Mouse (Mus musculus) heart, embryonic 15.5 days (tissue): ENCODE results near the gene Kcnh1. TPM values are rescaled to one million over a fixed set of nuclear protein-coding genes. Genes with fewer than 3 reads are reported as not detected.

ENCODE experiments used
- ATAC-seq: fragments of 200-750 bp; cut with Nextera tagmentation; replicated peaks from 2 replicates; pipeline ENCODE4 v1.8.0; 2017; ENCODE audit warnings: low read depth, moderate TSS enrichment; ENCODE audit not compliant: insufficient number of reproducible peaks, insufficient read depth, low FRiP score
- H3K27ac ChIP-seq: fragments of 300-500 bp; sonication (generic); 2 replicates; pipeline ENCODE4 v1.5.1; 2015; ENCODE audit warnings: mild to moderate bottlenecking, inconsistent platforms
- H3K27me3 ChIP-seq: fragments of 300-500 bp; sonication (generic); 2 replicates; pipeline ENCODE4 v1.6.1; 2015; ENCODE audit warnings: inconsistent platforms
- H3K36me3 ChIP-seq: fragments of 300-500 bp; sonication (generic); 2 replicates; pipeline ENCODE4 v1.6.1; 2015; ENCODE audit warnings: mild to moderate bottlenecking, inconsistent platforms
- H3K4me1 ChIP-seq: fragments of 300-500 bp; sonication (generic); replicated peaks from 2 replicates; pipeline ENCODE4 v1.6.1; 2015; ENCODE audit warnings: inconsistent platforms
- H3K4me2 ChIP-seq: fragments of 300-500 bp; sonication (generic); 2 replicates; pipeline ENCODE4 v1.6.1; 2015; ENCODE audit warnings: inconsistent platforms, mild to moderate bottlenecking, moderate library complexity
- H3K4me3 ChIP-seq: fragments of 300-500 bp; sonication (generic); 2 replicates; pipeline ENCODE4 v1.5.1; 2015; ENCODE audit warnings: mild to moderate bottlenecking, inconsistent platforms
- H3K9ac ChIP-seq: fragments of 300-500 bp; sonication (generic); 2 replicates; pipeline ENCODE4 v1.6.1; 2015; ENCODE audit warnings: mild to moderate bottlenecking, inconsistent platforms
- H3K9me3 ChIP-seq: fragments of 300-500 bp; sonication (generic); replicated peaks from 2 replicates; pipeline ENCODE4 v1.6.1; 2016; ENCODE audit warnings: inconsistent platforms
- whole genome bisulfite sequencing: fragments of 180-500 bp; shearing (Covaris S2); methylation state at CpG from one replicate; pipeline ENCODE4 v1.1.7; 2015; ENCODE audit warnings: mixed read lengths; 5-methylcytosine and 5-hydroxymethylcytosine counted together
- polyA plus RNA-seq: library from polyadenylated mRNA; unstranded; fragments of >200 nt; fragmentation: Nextera tagmentation; extraction: Ambion mirVana; gene quantifications from 2 replicates; pipeline ENCODE4 v1.2.1, GENCODE M21; 2015

Gene Kcnh1
- polyA plus RNA-seq, 1 experiment from 2014 or later, result 0.26 TPM

- WGBS, result 77% methylated on average over 6 of the region's 6 CpGs
- Histone ChIP-seq H3K4me3 (no peak overlapping the region), H3K36me3 (no peaks in the 10 kb centered on the region), H3K27me3 (no peaks in the 10 kb centered on the region), H3K4me2 (no peak overlapping the region), H3K27ac (no peak overlapping the region), H3K9me3 (no peaks in the 10 kb centered on the region), H3K4me1 (peaks cover 9% of the 10 kb centered on the region), H3K9ac (no peak overlapping the region)
- ATAC-seq, result no peak
Measured at GRCm38 (mm10) chr1:192473134-192473533, 282.6 kb downstream of the Kcnh1 start.

GRCm38 (mm10) chr1:192476704-192477103 is 286.1 kb downstream of the Kcnh1 start:
- ATAC-seq, result no peak
- Histone ChIP-seq H3K36me3 (no peaks in the 10 kb centered on the region), H3K27me3 (no peaks in the 10 kb centered on the region), H3K9me3 (no peaks in the 10 kb centered on the region), H3K27ac (no peak overlapping the region), H3K4me3 (no peak overlapping the region), H3K9ac (no peak overlapping the region), H3K4me2 (no peak overlapping the region), H3K4me1 (peaks cover 15% of the 10 kb centered on the region)
- WGBS, result 44% methylated on average over 7 of the region's 7 CpGs

GRCm38 (mm10) chr1:192477556-192477955 is 287.0 kb downstream of the Kcnh1 start:
- Histone ChIP-seq H3K36me3 (no peaks in the 10 kb centered on the region), H3K4me2 (no peak overlapping the region), H3K9me3 (no peaks in the 10 kb centered on the region), H3K4me3 (no peak overlapping the region), H3K27me3 (no peaks in the 10 kb centered on the region), H3K9ac (no peak overlapping the region), H3K4me1 (peaks cover 15% of the 10 kb centered on the region), H3K27ac (peak overlapping the region; percentile 58)
- ATAC-seq, result no peak
- 45% methylated on average over 6 of the region's 6 CpGs for WGBS

- no peak for ATAC-seq
- Histone ChIP-seq H3K9ac (no peak overlapping the region), H3K4me1 (peaks cover 15% of the 10 kb centered on the region), H3K9me3 (no peaks in the 10 kb centered on the region), H3K4me3 (no peak overlapping the region), H3K4me2 (no peak overlapping the region), H3K36me3 (no peaks in the 10 kb centered on the region), H3K27ac (peak overlapping the region; percentile 58; the same call in 1 of the 2 replicates), H3K27me3 (no peaks in the 10 kb centered on the region)
- WGBS, result 53% methylated on average over 5 of the region's 5 CpGs
Measured at GRCm38 (mm10) chr1:192478176-192478575, 287.6 kb downstream of the Kcnh1 start.

GRCm38 (mm10) chr1:192480072-192480784 is 289.7 kb downstream of the Kcnh1 start:
- no peak overlapping the region for H3K27ac ChIP-seq
- H3K4me3 ChIP-seq, result no peak overlapping the region
- WGBS, result 68% methylated on average over 8 of the region's 8 CpGs
- H3K27me3 ChIP-seq, result no peaks in the 10 kb centered on the region
- no peaks in the 10 kb centered on the region for H3K36me3 ChIP-seq
- no peak overlapping the region for H3K9ac ChIP-seq
- no peaks in the 10 kb centered on the region for H3K9me3 ChIP-seq
- peaks cover 15% of the 10 kb centered on the region for H3K4me1 ChIP-seq
- ATAC-seq, result no peak
- H3K4me2 ChIP-seq, result no peak overlapping the region

GRCm38 (mm10) chr1:192481446-192481845 is 290.9 kb downstream of the Kcnh1 start:
- no peak overlapping the region for H3K27ac ChIP-seq
- H3K36me3 ChIP-seq, result no peaks in the 10 kb centered on the region
- H3K9ac ChIP-seq, result no peak overlapping the region
- peaks cover 15% of the 10 kb centered on the region for H3K4me1 ChIP-seq
- no peaks in the 10 kb centered on the region for H3K9me3 ChIP-seq
- no peaks in the 10 kb centered on the region for H3K27me3 ChIP-seq
- H3K4me3 ChIP-seq, result no peak overlapping the region
- H3K4me2 ChIP-seq, result no peak overlapping the region
- no peak for ATAC-seq

GRCm38 (mm10) chr1:192485030-192485429 is 294.5 kb downstream of the Kcnh1 start:
- no peaks in the 10 kb centered on the region for H3K4me1 ChIP-seq
- no peak overlapping the region for H3K9ac ChIP-seq
- no peaks in the 10 kb centered on the region for H3K36me3 ChIP-seq
- no peak overlapping the region for H3K4me2 ChIP-seq
- no peaks in the 10 kb centered on the region for H3K9me3 ChIP-seq
- ATAC-seq, result no peak
- H3K4me3 ChIP-seq, result no peak overlapping the region
- no peaks in the 10 kb centered on the region for H3K27me3 ChIP-seq
- 68% methylated on average over 3 of the region's 3 CpGs for WGBS
- no peak overlapping the region for H3K27ac ChIP-seq

GRCm38 (mm10) chr1:192487571-192487970 is 297.0 kb downstream of the Kcnh1 start:
- H3K4me3 ChIP-seq, result no peak overlapping the region
- WGBS, result 90% methylated on average over 11 of the region's 11 CpGs
- no peak overlapping the region for H3K9ac ChIP-seq

GRCm38 (mm10) chr1:192489908-192490825 is 299.6 kb downstream of the Kcnh1 start:
- no peak overlapping the region for H3K4me2 ChIP-seq
- H3K27ac ChIP-seq, result no peak overlapping the region
- 68% methylated on average over 13 of the region's 13 CpGs for WGBS
- H3K36me3 ChIP-seq, result no peaks in the 10 kb centered on the region
- no peak overlapping the region for H3K4me3 ChIP-seq
- no peaks in the 10 kb centered on the region for H3K27me3 ChIP-seq
- H3K4me1 ChIP-seq, result no peaks in the 10 kb centered on the region
- no peaks in the 10 kb centered on the region for H3K9me3 ChIP-seq
- no peak for ATAC-seq
- H3K9ac ChIP-seq, result no peak overlapping the region

More at GRCm38 (mm10) chr1:192487571-192487970, 297.0 kb downstream of the Kcnh1 start:
- Histone ChIP-seq H3K36me3 (no peaks in the 10 kb centered on the region), H3K9me3 (no peaks in the 10 kb centered on the region), H3K4me2 (no peak overlapping the region), H3K4me1 (no peaks in the 10 kb centered on the region), H3K27me3 (no peaks in the 10 kb centered on the region), H3K27ac (no peak overlapping the region)
- ATAC-seq, result no peak

- Histone ChIP-seq H3K27ac (no peak overlapping the region), H3K9ac (no peak overlapping the region), H3K36me3 (no peaks in the 10 kb centered on the region), H3K4me1 (no peaks in the 10 kb centered on the region), H3K9me3 (no peaks in the 10 kb centered on the region), H3K27me3 (no peaks in the 10 kb centered on the region), H3K4me2 (no peak overlapping the region), H3K4me3 (no peak overlapping the region)
- no peak for ATAC-seq
- WGBS, result 62% methylated on average over 2 of the region's 2 CpGs
Measured at GRCm38 (mm10) chr1:192497505-192497904, 306.9 kb downstream of the Kcnh1 start.

- no peaks in the 10 kb centered on the region for H3K9me3 ChIP-seq
- H3K9ac ChIP-seq, result no peak overlapping the region
- no peaks in the 10 kb centered on the region for H3K27me3 ChIP-seq
- H3K4me1 ChIP-seq, result no peaks in the 10 kb centered on the region
- no peak overlapping the region for H3K4me2 ChIP-seq
- WGBS, result 58% methylated on average over 9 of the region's 9 CpGs
- H3K4me3 ChIP-seq, result no peak overlapping the region
- no peak overlapping the region for H3K27ac ChIP-seq
- no peak for ATAC-seq
- H3K36me3 ChIP-seq, result no peaks in the 10 kb centered on the region
Measured at GRCm38 (mm10) chr1:192502016-192502415, 311.4 kb downstream of the Kcnh1 start.
